ENCODE assay signal across 1 mouse cellular context in the genomic region with DNA sequence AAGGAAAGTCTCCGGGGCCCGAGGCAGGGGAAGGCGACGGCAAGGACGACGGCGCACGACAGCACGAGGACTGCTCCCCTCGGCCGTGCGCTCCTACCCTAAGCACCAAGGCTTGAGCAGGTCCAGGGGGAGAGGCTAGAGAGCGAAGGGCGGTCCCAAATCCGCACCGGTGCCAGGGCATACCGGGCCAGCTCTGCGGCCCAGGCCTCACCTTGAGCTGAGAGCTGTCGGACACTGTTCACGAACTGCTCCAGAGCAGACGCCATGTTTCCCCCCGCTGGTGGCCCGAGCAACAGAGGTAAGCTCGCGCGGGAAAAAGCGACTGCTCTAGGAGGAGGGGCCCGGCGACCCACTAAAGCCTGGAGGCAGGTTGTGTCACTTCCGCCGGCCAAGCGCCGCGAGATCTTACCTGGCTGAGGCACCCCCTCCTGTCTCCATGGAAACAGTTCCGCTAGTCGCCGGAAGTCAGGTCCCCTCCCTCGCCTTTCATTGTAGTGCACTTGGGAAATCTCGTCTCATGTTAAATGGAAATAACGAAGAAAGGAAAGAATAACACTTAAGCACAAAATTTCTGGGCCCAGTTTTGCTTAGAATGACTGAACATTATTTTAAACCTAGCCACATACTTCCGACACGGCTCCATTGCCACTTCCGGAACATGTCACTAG.
A peak's percentile ranks its signal among the peaks of the same experiment; 100 is the strongest.
TF ChIP-seq lines count a peak whose summit lies in the region.

A gene (minus strand): TSS at position 380 of the 668 bp plus-strand sequence.

TF ChIP-seq in CH12.LX, 34 proteins besides CTCF, POLR2A, EP300 and RAD21 (continued from another document):
- 0 out of 2 replicates have a peak, but pooled peaks have one; percentile 4 for TF ChIP-seq MEF2A (IDR thresholded peaks at IDR 0.05; ENCODE audit: borderline replicate concordance, low read depth, low read length)
- TF ChIP-seq ZC3H11A (IDR thresholded peaks at IDR 0.05; ENCODE audit: low read depth, low read length): no peak
- TF ChIP-seq MXI1 (IDR thresholded peaks at IDR 0.05; ENCODE audit: low read depth, low read length): peak; percentile 86
- peak; percentile 72 for TF ChIP-seq TBP (conservative IDR thresholded peaks at IDR 0.05; ENCODE audit: low read depth, low read length)
- TF ChIP-seq BHLHE40 (IDR thresholded peaks at IDR 0.05; ENCODE audit: low read depth, low read length): no peak
- no peak for TF ChIP-seq USF2 (conservative IDR thresholded peaks at IDR 0.05; ENCODE audit: low read depth, low read length)
- TF ChIP-seq TCF12 (IDR thresholded peaks at IDR 0.05; ENCODE audit: low read depth, low read length): peak; percentile 79
- TF ChIP-seq ZKSCAN1 (IDR thresholded peaks at IDR 0.05; ENCODE audit: borderline replicate concordance, low read depth, low read length): no peak
- TF ChIP-seq JUN (IDR thresholded peaks at IDR 0.05; ENCODE audit: insufficient read depth, low read depth, low read length): no peak
- TF ChIP-seq SMC3 (IDR thresholded peaks at IDR 0.05; ENCODE audit: low read depth, low read length): no peak
- TF ChIP-seq HCFC1 (IDR thresholded peaks at IDR 0.05; ENCODE audit: low read depth, low read length): peak; percentile 80
- peak; percentile 98 for TF ChIP-seq CHD2 (IDR thresholded peaks at IDR 0.05; ENCODE audit: low read length)
- peak; percentile 36; the same call in 1 of the 2 replicates for TF ChIP-seq MAX (IDR thresholded peaks at IDR 0.05; ENCODE audit: low read length)
- TF ChIP-seq NELFE (IDR thresholded peaks at IDR 0.05; ENCODE audit: low read depth, low read length): peak; percentile 97
- TF ChIP-seq IRF4 (IDR thresholded peaks at IDR 0.05; ENCODE audit: low read depth, low read length): no peak
- TF ChIP-seq ELF1 (IDR thresholded peaks at IDR 0.05; ENCODE audit: low read depth, low read length): peak; percentile 87
- TF ChIP-seq ETS1 (conservative IDR thresholded peaks at IDR 0.05; ENCODE audit: low read depth, low read length): no peak; the same call in 1 of the 2 replicates
- peak; percentile 28 for TF ChIP-seq NRF1 (IDR thresholded peaks at IDR 0.05; ENCODE audit: low read depth, low read length)
- no peak for TF ChIP-seq USF1 (IDR thresholded peaks at IDR 0.05; ENCODE audit: low read depth, low read length)
